Mouse (Mus musculus) cerebellum, postnatal 25 days (tissue): Measurements from ENCODE around the gene Adtrp.

Source experiments
- DNase-seq, 2 experiments: peaks; one replicate each; pipeline ENCODE4 v3.0.0; 2021; ENCODE audit warnings: mixed read lengths in 2 of 2

The Adtrp gene

DNA sequence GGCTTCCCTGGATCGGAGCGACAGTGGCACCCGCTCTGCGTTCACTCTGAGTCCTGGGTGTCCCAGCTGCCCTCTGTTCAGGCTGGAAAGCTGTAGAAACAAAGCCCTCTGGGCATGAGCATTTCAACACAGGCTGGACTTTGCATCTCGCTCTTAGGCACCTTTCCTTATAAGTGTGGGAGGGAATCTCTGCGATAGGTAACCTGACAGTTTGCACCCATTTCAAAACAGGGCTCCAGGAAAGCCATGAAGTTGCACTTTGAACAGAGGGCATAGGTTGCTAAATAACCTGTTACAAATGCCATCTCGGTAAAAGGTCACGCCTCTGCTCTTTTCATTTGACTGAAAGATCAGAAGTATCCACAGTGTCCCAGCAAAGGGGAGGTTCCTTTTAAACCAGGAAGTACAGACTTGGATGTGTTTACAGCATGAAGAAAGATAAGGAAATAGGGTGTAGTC lies 19.2 kb downstream of the Adtrp start:
- no peak for DNase-seq

DNA sequence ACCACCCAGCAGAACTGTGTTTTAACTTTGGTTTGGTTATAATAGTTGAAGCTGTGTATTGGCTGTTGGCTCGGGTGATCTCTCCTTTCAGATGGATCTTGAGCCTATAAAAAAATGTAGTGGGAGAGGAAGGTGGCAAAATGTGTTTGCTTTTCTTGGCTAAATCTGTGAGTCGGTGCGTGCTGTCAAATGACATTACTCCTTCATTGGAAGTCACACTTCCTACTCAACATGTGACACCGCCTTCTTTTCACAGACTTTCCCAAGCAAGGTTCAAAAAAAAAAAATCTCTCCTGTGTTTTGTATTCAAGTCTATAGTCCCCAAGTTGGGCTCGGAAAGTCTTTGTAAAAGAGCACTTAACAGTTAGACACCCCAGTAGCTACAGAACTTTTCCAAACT lies 19.9 kb downstream of the Adtrp start:
- DNase-seq = no peak

DNA sequence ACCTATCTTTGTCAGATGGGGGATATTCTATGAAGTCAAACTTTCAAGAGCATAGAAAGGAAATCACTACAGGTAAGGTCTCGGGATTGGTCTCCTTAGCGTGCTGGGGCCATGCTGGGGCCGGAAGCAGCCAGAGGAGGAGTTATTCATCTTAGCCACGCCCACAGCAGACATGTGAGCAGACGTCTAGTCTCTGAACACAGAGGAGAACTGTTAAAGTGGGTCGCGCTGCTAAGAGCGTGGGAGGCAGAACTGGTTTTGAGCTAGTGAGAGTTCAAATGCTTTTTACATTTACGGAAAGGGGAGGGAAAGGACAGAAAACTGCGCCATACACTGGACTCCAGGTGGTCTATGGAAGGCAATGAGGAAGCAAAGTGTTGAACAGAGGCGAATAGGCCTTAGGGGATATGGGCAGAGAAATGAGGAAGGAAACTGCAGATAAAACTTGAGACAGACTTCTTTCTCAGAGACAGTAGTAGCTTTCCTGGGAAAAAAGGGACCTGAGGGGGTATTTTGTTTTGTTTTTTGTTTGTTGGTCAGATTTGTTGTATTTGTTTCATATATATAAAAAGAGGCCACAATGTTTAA lies 22.0 kb downstream of the Adtrp start:
- DNase-seq = no peak

DNA sequence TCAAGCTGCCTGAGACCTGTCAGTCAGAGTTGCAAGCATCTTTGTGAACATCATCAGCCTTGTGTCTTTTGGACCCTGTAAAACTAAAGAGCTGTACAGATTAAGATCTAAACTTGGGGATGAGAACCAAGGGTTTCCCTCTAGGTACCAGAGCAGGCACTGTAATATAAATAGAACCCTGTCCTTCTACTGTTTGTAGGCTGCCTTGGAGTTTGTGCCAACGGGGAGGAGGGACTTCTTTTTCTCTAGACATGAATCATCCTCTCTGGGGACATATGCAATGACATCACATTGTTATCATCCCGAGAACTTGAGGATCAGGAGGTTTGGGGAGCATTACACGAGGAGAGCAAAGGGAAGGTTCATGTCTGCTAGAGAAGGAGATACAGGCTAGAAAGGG lies 24.4 kb downstream of the Adtrp start:
- DNase-seq = no peak

DNA sequence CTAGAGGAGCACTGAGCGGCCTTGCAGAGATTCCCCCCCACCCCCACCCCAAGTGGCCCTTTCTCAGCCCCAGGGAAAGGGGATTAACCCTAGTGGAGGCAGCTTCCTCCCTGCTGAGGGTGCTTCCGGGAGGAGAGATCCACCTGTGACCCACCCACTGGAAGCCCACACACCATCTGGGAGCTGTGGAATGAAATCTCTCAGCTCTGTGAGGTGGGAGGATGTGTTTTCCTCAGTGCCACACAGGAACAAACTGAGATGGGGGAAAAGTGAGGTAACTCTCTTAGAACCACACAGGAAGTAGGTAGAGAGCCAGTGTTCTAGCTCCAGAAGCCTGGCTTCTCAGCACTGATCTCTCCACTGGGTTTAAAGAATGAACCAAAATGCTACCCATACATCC lies 24.9 kb downstream of the Adtrp start:
- no peak for DNase-seq

DNA sequence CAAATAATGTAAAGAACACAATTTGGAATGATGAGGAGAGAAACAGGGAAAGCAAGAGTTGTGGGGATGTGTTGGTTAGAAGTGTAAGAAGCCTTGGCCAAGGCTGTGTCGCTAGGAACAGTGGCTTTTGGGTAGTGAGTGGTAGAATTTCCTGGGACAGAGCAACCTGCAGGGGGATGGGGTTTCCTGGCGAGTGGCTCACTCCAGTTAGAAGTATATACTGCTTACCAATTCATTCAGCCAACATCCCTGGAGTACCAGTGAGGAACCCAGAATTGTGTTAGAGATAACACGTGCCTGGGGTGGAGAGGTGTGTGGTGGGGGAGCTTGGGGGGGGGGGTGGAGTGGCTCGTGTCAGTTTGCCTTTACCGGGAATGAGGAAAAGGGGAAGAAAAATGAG lies 25.4 kb downstream of the Adtrp start:
- DNase-seq = no peak

DNA sequence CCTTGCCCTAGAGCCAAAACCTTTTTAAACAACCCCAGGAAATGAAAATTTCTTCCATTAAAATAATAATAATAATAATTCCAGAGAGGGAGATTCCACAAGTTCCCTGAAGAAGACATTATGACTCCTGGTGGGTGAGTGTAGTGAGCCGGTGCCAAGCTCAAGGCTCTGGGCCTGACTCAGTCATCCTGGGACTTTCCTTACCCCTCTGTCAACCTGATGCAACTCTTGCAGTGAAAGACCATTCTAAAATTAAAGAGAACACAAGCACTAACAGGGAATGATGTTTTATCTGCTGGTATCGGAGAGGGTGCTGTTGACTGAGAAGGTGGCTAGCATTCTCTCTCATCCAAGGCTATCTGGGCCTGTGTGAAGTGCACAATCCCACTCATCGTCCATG lies 26.5 kb downstream of the Adtrp start:
- DNase-seq = no peak

DNA sequence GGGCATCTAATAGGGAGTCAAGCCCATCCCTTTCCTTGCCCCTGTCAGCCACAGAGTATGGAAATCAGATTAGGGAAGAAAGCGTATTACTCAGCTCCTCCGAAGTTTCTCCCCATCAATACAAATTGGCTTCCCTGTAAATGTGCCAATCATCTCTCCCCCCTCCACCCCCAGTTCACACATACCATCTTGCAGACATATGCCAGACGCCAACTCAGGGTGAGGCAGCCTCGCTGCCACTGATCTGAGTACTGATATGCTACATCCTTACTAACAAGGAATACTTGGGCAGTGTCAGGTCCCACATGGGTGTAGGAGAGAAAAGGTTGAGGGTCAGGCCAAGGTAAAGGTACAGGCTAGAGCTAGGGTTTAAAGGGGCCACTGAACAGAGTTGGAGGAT lies 27.6 kb downstream of the Adtrp start:
- DNase-seq = no peak

DNA sequence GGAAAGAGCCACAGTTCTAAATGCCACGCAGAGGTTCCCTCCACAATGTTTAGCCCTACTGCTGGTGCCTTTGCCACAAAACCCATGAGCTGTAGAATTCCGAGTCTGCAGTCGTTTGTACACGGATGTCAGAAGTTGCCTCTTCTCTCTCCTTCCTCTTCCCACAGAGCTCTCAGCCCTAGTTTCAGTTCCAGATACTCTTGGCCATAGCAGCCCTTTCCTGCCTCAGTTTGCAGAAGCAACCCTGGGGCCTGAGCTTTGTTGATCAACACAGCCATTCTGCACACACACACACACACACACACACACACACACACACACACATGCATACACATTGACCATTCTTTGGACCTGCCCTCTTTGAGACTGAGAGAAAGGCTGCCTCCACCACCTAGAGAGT lies 28.0 kb downstream of the Adtrp start:
- DNase-seq = no peak

DNA sequence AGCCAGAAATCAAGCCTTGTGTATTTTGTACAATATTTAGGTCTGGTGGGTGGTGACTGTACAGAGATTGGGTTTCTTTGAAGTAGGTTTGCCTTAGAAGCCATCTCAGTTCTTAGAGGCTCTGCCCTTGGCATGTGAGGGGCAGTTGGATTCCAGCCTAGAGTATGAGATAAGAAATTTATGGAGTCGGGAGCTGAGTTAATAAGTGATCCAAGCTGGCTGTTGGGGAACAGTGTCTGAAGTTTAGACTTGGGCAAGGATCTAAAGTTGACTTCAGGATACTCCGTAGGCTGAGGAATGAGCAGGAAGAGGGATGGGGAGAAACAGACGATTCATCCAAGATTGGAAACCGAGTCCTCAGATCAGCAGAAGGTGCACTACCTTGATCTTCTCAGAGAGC lies 29.9 kb downstream of the Adtrp start:
- no peak for DNase-seq

DNA sequence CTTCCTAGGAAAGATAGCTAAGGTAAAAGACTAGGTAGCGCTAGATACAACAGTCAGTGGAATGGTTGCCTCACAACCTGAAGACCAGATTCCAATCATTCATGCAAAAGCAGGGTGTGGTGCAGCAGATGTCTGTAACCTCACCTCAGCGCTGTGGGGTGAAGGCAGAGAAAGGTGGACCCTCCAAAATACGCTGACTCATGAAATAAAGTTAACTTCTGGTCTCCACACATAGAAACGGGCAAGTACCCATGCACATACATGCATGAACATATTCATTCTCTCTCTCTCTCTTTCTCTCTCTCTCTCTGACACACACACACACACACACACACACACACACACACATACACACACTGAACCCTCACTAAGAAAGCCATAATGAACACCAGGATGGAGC lies 30.8 kb downstream of the Adtrp start:
- no peak for DNase-seq

DNA sequence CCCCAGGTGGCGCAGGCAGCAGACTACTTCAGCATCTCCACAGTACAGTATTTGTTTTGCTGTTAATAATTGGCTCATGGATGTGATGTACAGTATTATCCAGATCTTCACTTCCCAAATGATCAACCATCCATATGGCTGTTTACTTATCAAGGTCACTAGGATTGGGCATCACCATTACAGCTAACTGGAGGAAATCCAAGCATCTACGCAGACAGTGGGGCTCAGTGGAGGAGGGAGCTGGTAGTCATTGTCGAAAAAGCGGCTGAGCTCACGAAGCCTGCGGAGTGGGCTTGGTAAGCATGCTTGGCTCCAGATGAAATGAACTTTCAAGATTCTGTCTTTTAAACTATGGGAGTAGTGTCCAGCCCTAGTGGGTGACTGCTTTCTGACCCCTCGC lies 36.7 kb downstream of the Adtrp start:
- no peak for DNase-seq

DNA sequence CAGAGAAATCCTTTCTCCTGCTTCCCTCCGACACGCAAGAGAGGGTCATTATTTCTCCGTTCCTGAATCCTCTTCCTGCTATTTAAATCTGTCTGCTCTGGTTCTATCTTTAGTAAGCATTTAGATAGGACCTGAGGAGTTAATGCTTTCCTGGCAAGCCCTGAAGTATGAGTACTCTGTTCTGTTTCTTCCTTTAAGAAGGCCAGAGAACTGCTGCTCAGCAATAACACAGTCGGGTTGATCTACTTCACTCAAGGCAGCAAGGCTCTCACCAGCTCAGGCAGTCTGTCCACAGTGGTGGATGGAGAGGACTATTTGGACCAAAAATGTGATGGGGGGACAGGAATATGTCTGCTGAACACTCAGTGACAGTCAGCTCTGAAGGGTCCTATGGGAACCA lies 39.7 kb downstream of the Adtrp start:
- no peak for DNase-seq

DNA sequence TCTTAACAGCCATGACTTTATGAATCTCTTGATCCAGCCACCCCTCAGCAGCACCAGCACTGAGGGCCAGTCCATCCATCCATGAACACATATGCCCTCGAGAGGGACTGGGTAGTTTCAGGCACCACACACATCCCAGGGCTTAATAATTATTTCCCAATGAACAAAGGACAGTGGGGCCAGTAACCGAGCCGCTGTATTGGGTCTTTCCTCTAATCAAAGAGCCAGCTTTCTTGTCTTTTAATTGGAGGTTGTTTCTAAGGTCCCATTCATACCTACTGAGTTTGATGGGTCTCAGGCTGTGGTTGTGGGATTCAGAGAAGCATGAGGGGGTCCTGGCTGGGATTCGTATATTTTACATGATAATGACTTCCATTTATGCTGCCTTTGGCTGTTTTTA lies 40.2 kb downstream of the Adtrp start:
- no peak for DNase-seq

DNA sequence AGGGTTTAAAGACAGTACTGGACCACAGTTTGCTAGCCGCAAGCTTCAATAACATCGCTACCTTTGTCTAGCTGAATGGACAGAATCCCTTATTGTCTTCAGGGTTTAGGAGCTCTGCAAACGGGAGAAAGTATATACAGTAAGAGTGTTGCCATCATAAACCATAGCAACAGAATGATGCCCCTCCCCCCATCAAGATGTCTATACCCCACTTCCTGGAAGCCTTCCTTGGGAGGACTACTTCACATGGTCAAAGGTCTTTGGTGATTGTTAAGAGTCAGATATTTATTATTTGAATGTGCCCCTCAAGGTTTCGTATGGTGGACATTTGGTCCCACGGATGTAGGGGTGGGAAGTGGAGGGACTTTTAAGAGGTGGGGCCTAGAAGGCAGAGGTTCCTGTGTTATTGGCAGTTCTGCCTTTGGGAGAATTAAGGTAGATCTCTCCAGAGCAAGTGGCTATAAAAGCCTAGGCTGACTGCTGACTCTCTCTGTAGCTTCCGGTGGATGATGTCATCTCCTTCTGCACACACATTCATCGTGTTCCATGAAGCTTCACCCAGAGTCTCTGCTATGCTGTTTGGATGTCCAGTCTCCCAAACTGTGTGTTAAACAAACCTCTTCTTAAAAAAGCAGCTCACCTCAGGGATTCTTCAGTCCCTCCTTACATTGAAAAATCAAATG lies 42.2 kb downstream of the Adtrp start:
- DNase-seq = no peak

DNA sequence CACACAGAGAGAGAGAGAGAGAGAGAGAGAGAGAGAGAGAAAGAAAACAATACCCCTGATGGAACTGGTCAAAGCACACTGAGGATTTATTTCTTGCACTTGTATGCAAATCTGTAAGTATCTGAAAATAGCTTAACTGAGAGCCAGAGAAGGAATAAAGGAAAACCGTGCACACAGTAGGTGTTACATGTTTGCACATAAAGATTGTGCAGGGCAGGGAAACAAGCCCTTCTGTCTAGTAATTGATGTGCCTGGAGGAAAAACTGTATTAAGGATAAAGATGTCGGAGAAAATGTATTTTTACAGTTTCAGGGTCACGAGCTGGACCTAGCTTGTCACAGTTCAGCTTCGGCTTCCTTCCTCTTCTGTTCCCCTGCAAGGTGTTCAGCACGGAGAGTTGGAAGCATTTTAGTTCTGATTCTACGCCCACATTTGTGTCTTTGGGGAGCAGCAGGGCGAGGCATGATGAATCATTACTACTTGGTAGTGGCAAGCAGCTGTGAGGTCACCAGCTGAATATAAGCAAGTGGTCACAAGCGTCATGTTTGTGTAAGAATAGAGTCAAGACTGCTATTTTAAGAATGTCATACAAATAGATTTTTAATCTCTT lies 43.7 kb downstream of the Adtrp start:
- no peak for DNase-seq

DNA sequence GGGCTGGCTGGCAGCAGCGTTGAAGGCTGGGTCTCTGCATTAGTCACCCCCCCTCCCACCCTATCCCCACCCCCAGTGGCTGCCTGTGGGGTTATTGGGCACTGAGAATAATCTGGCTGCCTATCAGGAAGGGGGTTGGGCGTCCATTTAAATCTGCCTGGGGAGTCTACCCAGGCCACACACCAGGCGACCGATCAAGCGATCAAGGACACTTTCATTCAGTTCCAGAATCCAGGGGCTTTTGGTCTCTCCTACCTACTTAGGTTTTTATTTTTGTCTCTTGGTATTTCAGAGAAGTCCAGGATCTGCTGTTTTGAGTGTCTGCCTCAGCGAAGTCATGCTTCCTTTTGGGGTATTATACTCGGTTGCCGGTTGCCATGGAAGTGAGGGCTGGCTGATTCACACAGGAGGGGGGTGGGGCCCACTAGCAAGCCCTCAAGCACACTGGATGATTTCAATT lies 46.3 kb downstream of the Adtrp start:
- peak; percentile 8 to 15 for DNase-seq

DNA sequence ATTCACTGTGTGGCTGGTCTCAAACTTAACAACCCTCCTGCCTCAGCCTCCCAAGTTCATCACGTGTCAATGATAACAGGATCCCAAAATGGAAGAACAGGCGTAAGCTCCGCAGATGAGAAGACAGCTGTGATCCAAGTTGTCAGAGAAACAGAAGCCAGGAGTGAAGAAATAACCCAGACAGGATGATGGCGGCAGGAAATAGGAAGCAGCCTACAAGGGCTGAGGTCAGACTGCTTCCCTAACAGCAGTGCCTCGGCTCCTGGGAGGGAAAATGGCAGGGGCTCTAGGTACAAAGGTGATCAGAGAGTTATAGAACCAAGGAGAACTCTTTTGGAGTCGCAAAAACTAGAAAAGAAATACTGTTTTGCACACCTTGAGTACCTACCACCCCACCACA lies 54.6 kb downstream of the Adtrp start:
- no peak for DNase-seq

DNA sequence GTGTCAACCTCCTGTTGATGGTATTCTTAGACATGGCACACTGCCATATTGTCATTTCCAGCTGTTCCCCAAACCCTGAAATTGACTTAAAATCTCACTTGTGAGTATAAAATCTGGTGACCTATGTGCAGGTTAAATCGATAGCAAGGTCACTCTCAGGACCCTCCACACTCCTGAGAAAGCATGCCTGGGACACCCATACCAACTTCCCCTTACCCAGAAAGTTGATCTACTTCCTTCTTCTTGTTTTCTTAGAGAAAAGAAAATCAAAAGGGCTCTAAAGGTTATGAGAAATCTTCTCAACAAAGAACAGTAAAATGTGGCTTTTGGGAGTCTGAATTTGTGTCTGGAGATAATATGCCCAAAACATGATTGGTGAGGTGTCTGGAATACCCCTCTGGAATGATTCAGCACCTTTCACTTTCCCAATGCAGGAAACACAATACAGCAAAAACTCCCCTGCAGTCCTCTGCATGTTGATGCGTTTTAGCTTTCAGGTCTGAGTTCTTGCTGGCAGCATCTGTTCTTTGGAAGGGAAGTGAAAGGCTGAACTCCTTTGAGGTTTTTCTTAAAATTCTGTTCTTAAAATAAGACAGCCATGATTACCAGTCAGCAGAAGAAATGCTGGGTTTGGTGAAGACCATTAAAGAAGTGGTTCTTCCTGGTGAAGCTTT lies 59.5 kb downstream of the Adtrp start:
- DNase-seq = no peak

DNA sequence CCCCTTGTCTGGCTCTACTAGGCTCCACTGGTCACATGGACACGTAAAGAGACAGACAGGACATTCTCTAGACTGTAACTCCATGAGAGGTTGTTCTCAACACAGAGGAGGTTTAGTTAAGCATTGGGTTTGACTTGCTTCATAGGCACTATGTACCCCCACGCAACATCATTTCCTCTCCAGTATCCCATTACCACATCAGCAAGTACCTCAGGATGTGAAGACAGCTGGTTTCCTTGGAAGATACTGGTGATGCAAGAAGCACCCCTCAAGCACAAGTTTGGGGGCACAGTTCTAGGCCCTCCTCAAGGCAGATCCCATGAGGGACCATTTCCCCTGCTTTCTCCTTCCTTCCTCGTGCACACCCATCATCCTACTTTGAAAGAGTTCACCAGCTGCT lies 60.8 kb downstream of the Adtrp start:
- no peak for DNase-seq

DNA sequence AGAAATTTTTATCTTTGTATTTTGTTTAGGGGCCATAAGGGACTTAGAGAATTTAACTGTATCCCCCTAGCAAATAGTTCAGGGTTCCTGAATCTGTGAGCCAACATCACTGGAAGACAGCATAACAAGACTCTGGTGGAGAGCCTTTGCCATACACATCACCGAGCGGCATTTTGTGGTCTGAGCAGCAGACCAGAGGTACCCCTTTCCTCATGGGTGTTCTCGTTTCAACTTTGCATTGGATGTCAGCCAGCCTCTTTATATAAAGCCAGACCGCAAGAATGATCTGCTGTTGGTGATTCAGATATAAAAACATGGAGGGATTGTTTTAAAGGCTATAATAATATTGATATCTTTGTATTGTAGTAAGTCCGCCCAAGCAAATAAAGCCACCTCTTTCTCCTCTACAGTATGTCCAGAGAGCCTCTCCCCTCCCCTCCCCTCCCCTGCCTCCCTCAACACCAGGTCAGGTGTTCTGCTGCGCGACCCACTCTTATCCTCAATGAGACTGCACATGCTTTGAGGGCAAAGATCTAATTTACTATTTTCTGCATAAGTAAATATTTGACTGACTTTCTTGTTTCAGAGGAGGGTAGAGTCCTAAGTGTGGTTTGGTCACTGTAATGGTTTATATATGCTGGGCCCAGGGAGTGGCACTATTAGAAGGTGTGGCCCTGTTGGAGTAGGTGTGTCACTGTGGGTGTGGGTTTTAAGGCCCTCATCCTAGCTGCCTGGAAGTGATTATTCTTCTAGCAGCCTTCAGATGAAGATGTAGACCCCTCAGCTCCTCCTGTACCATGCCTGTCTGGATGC lies 62.4 kb downstream of the Adtrp start:
- no peak for DNase-seq

DNA sequence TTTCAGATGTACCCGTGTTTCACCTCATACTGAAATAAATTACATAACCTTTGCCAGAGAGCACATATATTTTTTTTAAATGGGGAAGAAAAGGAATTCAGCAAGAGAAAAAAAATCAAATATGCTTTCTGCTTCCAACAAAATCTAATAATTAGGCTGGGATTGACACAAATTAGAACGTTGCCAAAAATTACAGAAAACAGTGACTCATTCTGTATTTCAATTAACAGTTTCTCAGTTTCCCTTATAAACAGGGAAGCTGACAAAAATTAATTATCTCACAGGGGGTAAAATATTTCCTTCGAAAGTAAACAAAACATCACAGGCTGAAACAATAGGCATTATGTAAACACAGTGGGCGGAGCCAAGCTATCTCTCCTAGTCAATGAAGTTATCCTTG lies 67.2 kb downstream of the Adtrp start:
- no peak for DNase-seq

DNA sequence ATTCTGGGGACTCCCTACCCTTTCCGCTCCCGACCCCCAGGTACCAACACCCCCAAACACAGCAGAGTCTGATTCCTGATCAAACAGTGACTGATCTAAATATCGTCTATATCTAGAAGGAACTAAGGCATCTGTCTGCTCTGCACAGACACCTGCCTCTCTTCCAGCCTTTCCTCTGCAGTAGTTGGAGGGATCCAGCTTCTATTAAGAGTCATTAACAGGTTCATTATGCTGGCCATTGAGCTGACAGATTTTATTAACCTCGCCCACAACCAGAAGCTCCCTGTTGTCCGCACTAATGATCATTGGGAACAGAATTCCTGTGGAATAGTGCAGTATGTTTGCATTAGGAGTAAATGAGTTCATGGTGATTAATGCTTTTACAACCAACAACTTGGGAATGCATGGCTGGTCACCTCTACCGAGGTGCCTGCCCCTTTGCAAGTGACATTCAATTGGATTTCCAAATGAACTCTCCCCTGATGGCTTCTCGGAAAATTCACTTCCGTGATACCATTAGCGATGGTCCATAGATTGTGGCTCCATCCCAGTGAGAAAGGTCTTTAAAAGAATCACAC lies 67.8 kb downstream of the Adtrp start:
- no peak for DNase-seq
